Mouse (Mus musculus): ENCODE data around the gene Mxi1. TPM values are rescaled to one million over a fixed set of nuclear protein-coding genes. Genes with fewer than 3 reads are reported as not detected.
A peak's percentile ranks its signal among the peaks of the same experiment; 100 is the strongest.

The Mxi1 gene
- total and polyA plus RNA-seq, 3 experiments: 29.0 to 60.9 TPM; not detected in 1

DNA sequence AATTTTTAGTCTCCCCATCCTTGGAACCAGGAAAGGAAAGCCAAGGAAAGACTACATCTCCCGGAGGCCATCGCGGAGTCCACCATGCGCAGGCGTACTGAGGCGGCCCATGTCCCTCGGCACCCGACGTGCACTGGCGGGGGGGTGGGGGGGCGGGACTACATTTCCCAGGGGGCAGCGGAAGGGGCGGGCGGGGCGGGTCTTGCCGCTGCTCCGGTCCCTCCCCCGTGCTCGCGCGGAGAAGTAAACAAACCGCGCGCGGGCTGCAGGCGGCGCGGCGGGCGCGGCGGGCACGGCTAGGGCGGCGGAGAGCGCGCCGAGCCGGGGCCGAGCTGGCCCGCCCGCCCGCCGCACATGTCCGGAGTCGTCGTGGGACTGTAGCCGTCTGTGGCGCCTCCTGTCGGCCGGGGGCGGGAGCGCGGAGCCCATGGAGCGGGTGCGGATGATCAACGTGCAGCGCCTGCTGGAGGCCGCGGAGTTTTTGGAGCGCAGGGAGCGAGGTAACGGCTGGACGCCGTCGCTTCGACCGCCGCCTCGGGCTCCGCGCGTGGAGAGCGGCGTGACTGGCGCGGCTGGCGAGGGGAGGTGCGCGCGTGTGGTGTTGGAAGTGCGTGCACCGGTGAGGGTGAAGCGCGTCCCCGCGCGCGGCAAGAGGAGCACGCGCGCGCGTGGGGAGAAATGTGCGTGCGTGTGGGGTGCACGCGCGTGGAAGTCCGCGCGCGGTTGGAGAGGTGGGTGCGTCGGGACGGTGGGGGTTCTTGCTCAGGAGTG is 19.1 kb downstream of the Mxi1 start (continued):
- TF ChIP-seq RCOR1 (IDR thresholded peaks at IDR 0.05; ENCODE audit: low read depth, low read length) (no peak), ELF1 (IDR thresholded peaks at IDR 0.05; ENCODE audit: low read depth, low read length) (peak; percentile 77), EP300 (IDR thresholded peaks at IDR 0.05; ENCODE audit: low read depth in 1 of 2, low read length in 2 of 2) (peak in 1 of 2 experiments; percentile 22; a peak in 1 of 4 replicates)

DNA sequence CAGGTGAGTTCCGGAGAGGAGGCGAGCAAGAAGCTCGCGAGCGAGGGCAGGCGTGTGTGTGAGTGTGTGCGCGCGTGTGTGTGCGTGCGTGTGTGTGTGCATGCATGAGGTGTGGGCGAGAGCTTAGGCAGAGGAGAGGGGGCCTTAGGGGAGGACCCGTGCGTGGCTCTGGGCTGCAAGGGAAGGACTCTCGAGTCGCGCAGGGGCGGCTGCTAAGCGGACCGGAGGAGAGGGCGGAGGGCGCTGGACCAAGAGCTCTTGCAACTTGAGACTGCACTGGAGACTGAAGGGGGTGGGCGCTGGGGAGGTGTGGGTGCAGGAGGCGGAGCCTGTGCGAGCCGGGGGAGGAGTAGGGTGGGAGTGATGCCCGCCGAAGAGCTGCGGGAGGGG is 19.7 kb downstream of the Mxi1 start:
- H3K36me3 ChIP-seq (ENCODE audit: control insufficient read depth in 1 of 2, insufficient read depth in 2 of 2, low read length in 2 of 2): peaks cover 9 to 32% of the 10 kb centered on the region in 2 experiments
- H3K27me3 ChIP-seq (ENCODE audit: control insufficient read depth in 1 of 2, insufficient read depth in 2 of 2, low read length in 2 of 2): no peaks in the 10 kb centered on the region
- peak overlapping the region; percentile 66 for H3K9ac ChIP-seq (ENCODE audit: control insufficient read depth, low read depth, low read length, poor library complexity, severe bottlenecking)
- peak; percentile 87 for DNase-seq (ENCODE audit: low read depth, low spot score)
- H3K4me1 ChIP-seq (ENCODE audit: control insufficient read depth in 1 of 2, insufficient read depth in 2 of 2, low read length in 2 of 2): peaks cover 3 to 20% of the 10 kb centered on the region in 2 experiments
- H3K27ac ChIP-seq (ENCODE audit: control insufficient read depth, low read depth, low read length): 0 out of 2 replicates have a peak overlapping the region, but pooled peaks have one; percentile 1
- peaks cover 8% of the 10 kb centered on the region for H3K79me2 ChIP-seq (ENCODE audit: control insufficient read depth, insufficient read depth, low read length, poor library complexity)
- H3K4me3 ChIP-seq (ENCODE audit: control insufficient read depth in 1 of 2, insufficient read depth in 1 of 2, low read depth in 2 of 2, low read length in 2 of 2): peak overlapping the region; percentile 60 to 66
- H3K9me3 ChIP-seq (replicated peaks; ENCODE audit: insufficient read depth, low read length): no peaks in the 10 kb centered on the region
- TF ChIP-seq CHD1 (IDR thresholded peaks at IDR 0.05; ENCODE audit: low read depth, low read length) (no peak), SIN3A (IDR thresholded peaks at IDR 0.05; ENCODE audit: low read length) (0 out of 2 replicates have a peak, but pooled peaks have one; percentile 20), POLR2A (IDR thresholded peaks at IDR 0.05; ENCODE audit: control insufficient read depth in 1 of 2, insufficient read depth in 1 of 2, low read depth in 1 of 2, low read length in 2 of 2, poor library complexity in 1 of 2) (peak; percentile 37 to 44; a peak in 1 of 4 replicates), NELFE (IDR thresholded peaks at IDR 0.05; ENCODE audit: low read depth, low read length) (0 out of 2 replicates have a peak, but pooled peaks have one; percentile 33), MAZ (IDR thresholded peaks at IDR 0.05; ENCODE audit: low read depth, low read length) (peak; percentile 50; the same call in 1 of the 2 replicates), TBP (IDR thresholded peaks at IDR 0.05; ENCODE audit: low read depth, low read length) (no peak), MYC (IDR thresholded peaks at IDR 0.05; ENCODE audit: low read depth, low read length) (no peak), USF1 (IDR thresholded peaks at IDR 0.05; ENCODE audit: low read depth, low read length) (no peak), MXI1 (IDR thresholded peaks at IDR 0.05; ENCODE audit: low read depth, low read length) (no peak), TCF12 (IDR thresholded peaks at IDR 0.05; ENCODE audit: low read depth, low read length) (peak; percentile 22; the same call in 1 of the 2 replicates)

DNA sequence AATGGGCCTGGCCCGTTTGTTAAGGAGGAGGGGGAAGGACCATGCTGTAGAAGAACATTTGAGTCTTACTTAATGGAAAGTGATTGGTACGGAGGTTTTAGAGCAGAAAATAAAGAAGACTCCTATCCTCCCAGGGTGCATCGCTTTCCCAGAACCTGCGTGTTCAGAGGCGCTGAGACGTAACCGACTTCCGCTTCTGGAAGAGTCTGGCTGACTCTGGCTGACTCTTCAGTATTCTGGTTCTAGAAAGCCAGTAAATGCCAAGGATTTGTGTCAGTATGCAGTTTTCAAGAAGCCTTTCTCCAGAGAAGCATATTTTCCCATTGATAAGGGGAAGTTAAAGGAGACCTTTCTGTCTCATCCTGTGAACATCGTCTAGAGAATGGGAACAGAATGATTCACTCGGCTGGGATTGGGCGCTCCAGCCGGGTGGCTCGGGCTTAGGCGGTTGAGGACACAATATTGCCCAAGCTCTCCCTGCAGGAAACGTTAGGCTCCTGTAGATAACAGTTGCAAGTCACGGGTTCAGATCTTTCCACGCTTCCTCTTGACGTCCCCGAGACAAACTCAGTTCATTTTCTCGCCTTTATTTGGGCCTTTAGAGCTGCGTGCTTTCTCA is 21.7 kb downstream of the Mxi1 start:
- Histone ChIP-seq H3K79me2 (ENCODE audit: control insufficient read depth, insufficient read depth, low read length, poor library complexity) (peaks cover 7% of the 10 kb centered on the region), H3K9ac (ENCODE audit: control insufficient read depth, low read depth, low read length, poor library complexity, severe bottlenecking) (peak overlapping the region; percentile 51), H3K27me3 (ENCODE audit: control insufficient read depth in 1 of 2, insufficient read depth in 2 of 2, low read length in 2 of 2) (no peaks in the 10 kb centered on the region), H3K4me3 (ENCODE audit: control insufficient read depth in 1 of 2, insufficient read depth in 1 of 2, low read depth in 2 of 2, low read length in 2 of 2) (peak overlapping the region; percentile 5 to 34; a peak in 3 of 4 replicates), H3K4me1 (ENCODE audit: control insufficient read depth in 1 of 2, insufficient read depth in 2 of 2, low read length in 2 of 2) (peaks cover 3 to 13% of the 10 kb centered on the region in 2 experiments), H3K9me3 (replicated peaks; ENCODE audit: insufficient read depth, low read length) (no peaks in the 10 kb centered on the region), H3K36me3 (ENCODE audit: control insufficient read depth in 1 of 2, insufficient read depth in 2 of 2, low read length in 2 of 2) (peaks cover 14 to 30% of the 10 kb centered on the region in 2 experiments), H3K27ac (ENCODE audit: control insufficient read depth, low read depth, low read length) (peak overlapping the region; percentile 81)
- peak; percentile 81 for DNase-seq (ENCODE audit: low read depth, low spot score)
- peak; percentile 71 for TF ChIP-seq GATA1 (IDR thresholded peaks at IDR 0.05; ENCODE audit: low read depth, low read length)
- peak; percentile 40 for TF ChIP-seq MAX (IDR thresholded peaks at IDR 0.05; ENCODE audit: low read length)
- no peak for TF ChIP-seq E2F4 (IDR thresholded peaks at IDR 0.05; ENCODE audit: borderline replicate concordance, low read depth, low read length)
- no peak for TF ChIP-seq CHD1 (IDR thresholded peaks at IDR 0.05; ENCODE audit: low read depth, low read length)
- no peak for TF ChIP-seq ZMIZ1 (IDR thresholded peaks at IDR 0.05; ENCODE audit: low read depth, low read length)
- TF ChIP-seq ZC3H11A (IDR thresholded peaks at IDR 0.05; ENCODE audit: low read depth, low read length): no peak
- peak; percentile 70 for TF ChIP-seq TAL1 (IDR thresholded peaks at IDR 0.05; ENCODE audit: low read length)
- TF ChIP-seq ZKSCAN1 (IDR thresholded peaks at IDR 0.05; ENCODE audit: low read depth, low read length): no peak
- peak; percentile 58; the same call in 1 of the 2 replicates for TF ChIP-seq USF1 (IDR thresholded peaks at IDR 0.05; ENCODE audit: low read depth, low read length)
- TF ChIP-seq MAZ (IDR thresholded peaks at IDR 0.05; ENCODE audit: low read depth, low read length): no peak
- TF ChIP-seq NELFE (IDR thresholded peaks at IDR 0.05; ENCODE audit: low read depth, low read length): peak; percentile 47; the same call in 1 of the 2 replicates
- TF ChIP-seq RCOR1 (IDR thresholded peaks at IDR 0.05; ENCODE audit: low read depth, low read length): peak; percentile 36; the same call in 1 of the 2 replicates
- TF ChIP-seq ETS1 (IDR thresholded peaks at IDR 0.05; ENCODE audit: low read depth, low read length): 0 out of 2 replicates have a peak, but pooled peaks have one; percentile 26
- TF ChIP-seq HCFC1 (IDR thresholded peaks at IDR 0.05; ENCODE audit: low read depth, low read length): peak; percentile 26; the same call in 1 of the 2 replicates
- peak; percentile 71 for TF ChIP-seq BHLHE40 (IDR thresholded peaks at IDR 0.05; ENCODE audit: borderline replicate concordance, low read depth, low read length)
- peak; percentile 30; the same call in 1 of the 2 replicates for TF ChIP-seq JUND (IDR thresholded peaks at IDR 0.05; ENCODE audit: low read depth, low read length)
- TF ChIP-seq TBP (IDR thresholded peaks at IDR 0.05; ENCODE audit: low read depth, low read length): peak; percentile 35; the same call in 1 of the 2 replicates
- peak; percentile 47; the same call in 1 of the 2 replicates for TF ChIP-seq MYC (IDR thresholded peaks at IDR 0.05; ENCODE audit: low read depth, low read length)
- TF ChIP-seq TCF12 (IDR thresholded peaks at IDR 0.05; ENCODE audit: low read depth, low read length): 0 out of 2 replicates have a peak, but pooled peaks have one; percentile 23
- TF ChIP-seq ELF1 (IDR thresholded peaks at IDR 0.05; ENCODE audit: low read depth, low read length): peak; percentile 55; the same call in 1 of the 2 replicates
- TF ChIP-seq EP300 (IDR thresholded peaks at IDR 0.05; ENCODE audit: low read depth in 1 of 2, low read length in 2 of 2): peak; percentile 73 to 79
